Mouse (Mus musculus) bone marrow macrophage, adult 2 months (primary cell): ENCODE measurements around the gene Tagln3.

Experiments used
- CTCF ChIP-seq: IDR thresholded peaks from 2 replicates; pipeline ENCODE4 v1.5.1; 2012; ENCODE audit warnings: low read depth, mild to moderate bottlenecking, low read length, moderate library complexity
- POLR2A ChIP-seq: IDR thresholded peaks from 2 replicates; pipeline ENCODE4 v1.6.1; 2012; ENCODE audit warnings: mild to moderate bottlenecking, low read depth, low read length, borderline replicate concordance

GRCm38 (mm10) chr16:45767853-45768640, 43.6 kb upstream of the Tagln3 start:
- no peak for TF ChIP-seq CTCF
- TF ChIP-seq POLR2A, result no peak
